Mouse (Mus musculus): Measurements from ENCODE around the gene Gm525.
"Not testable (repeated sequence)": the region's sequence is repeated elsewhere in the genome, so short reads cannot be mapped to it uniquely, and the experiment has no call there.

The Gm525 gene

GRCm38 (mm10) chr11:89073541-89073940 is at the start of gene Gm525:
Gm525 (plus strand) TSS chr11:89073841.
- DNase-seq = no peak

GRCm38 (mm10) chr11:89024181-89024881 is 49.3 kb upstream of the Gm525 start:
- peak; percentile 10 for DNase-seq

- no peak for DNase-seq
Observed at GRCm38 (mm10) chr11:89025603-89026002, 48.0 kb upstream of the Gm525 start.

GRCm38 (mm10) chr11:89026117-89026516 is 47.5 kb upstream of the Gm525 start:
- no peak for DNase-seq

GRCm38 (mm10) chr11:89027955-89028361 is 45.7 kb upstream of the Gm525 start:
- no peak for DNase-seq

GRCm38 (mm10) chr11:89028871-89029405 is 44.7 kb upstream of the Gm525 start:
- no peak for DNase-seq

GRCm38 (mm10) chr11:89030552-89030951 is 43.1 kb upstream of the Gm525 start:
- no peak for DNase-seq

- no peak for DNase-seq
Observed at GRCm38 (mm10) chr11:89031189-89031588, 42.5 kb upstream of the Gm525 start.

- DNase-seq = no peak
Observed at GRCm38 (mm10) chr11:89034592-89034991, 39.0 kb upstream of the Gm525 start.

- no peak for DNase-seq
Observed at GRCm38 (mm10) chr11:89035552-89035951, 38.1 kb upstream of the Gm525 start.

- DNase-seq = no peak
Observed at GRCm38 (mm10) chr11:89038496-89038895, 35.1 kb upstream of the Gm525 start.

- no peak for DNase-seq
Observed at GRCm38 (mm10) chr11:89039325-89039724, 34.3 kb upstream of the Gm525 start.

GRCm38 (mm10) chr11:89041073-89041472 is 32.6 kb upstream of the Gm525 start:
- not testable (repeated sequence) for DNase-seq

GRCm38 (mm10) chr11:89043046-89043445 is 30.6 kb upstream of the Gm525 start:
- no peak for DNase-seq

GRCm38 (mm10) chr11:89045501-89045900 is 28.1 kb upstream of the Gm525 start:
- DNase-seq = not testable (repeated sequence)

GRCm38 (mm10) chr11:89046021-89046420 is 27.6 kb upstream of the Gm525 start:
- no peak for DNase-seq

- DNase-seq = no peak
Observed at GRCm38 (mm10) chr11:89051767-89052166, 21.9 kb upstream of the Gm525 start.

GRCm38 (mm10) chr11:89055931-89056690 is 17.5 kb upstream of the Gm525 start:
- no peak for DNase-seq

GRCm38 (mm10) chr11:89058515-89059270 is 14.9 kb upstream of the Gm525 start:
- peak; percentile 16 for DNase-seq

- DNase-seq = no peak
Observed at GRCm38 (mm10) chr11:89059919-89060422, 13.7 kb upstream of the Gm525 start.

GRCm38 (mm10) chr11:89060423-89061089 is 13.1 kb upstream of the Gm525 start:
- DNase-seq = peak; percentile 96

- no peak for DNase-seq
Observed at GRCm38 (mm10) chr11:89061362-89061761, 12.3 kb upstream of the Gm525 start.

All from cerebellum, adult 11 months (tissue).